Mouse (Mus musculus): ENCODE data around the gene Gm17304.

DNA sequence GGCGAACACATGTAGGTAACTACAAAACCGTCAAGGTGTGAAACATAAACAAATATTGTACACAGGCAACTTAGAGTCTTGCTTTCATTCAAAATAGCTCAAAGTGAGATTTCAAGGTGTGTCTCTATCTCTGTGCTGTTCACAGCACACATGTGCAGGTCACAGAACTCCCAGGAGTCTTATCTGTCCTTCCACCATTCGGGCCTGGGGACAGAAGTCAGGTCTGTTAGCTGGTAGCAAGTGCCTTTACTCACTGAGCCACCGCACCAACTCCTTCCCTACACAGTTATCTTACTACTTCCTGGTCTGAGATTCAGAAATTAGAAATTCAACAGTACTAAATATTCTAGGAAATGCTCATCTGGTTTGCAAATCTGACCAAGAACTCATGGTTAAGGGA, 34.5 kb downstream of the Gm17304 start:
- no peak for TF ChIP-seq CTCF (conservative IDR thresholded peaks at IDR 0.05; ENCODE audit: insufficient read depth, insufficient read length, low read depth, low read length)
- TF ChIP-seq POLR2A (IDR thresholded peaks at IDR 0.05; ENCODE audit: low read depth, low read length), result no peak

Data from kidney, adult 2 months (tissue).